Mouse (Mus musculus) lung, adult 18-20 months (tissue): ENCODE data around the gene Klk12.
A peak's percentile ranks its signal among the peaks of the same experiment; 100 is the strongest.

Source experiments
- DNase-seq, 2 experiments: peaks; one replicate each; pipeline ENCODE4 v3.0.0; 2022; ENCODE audit warnings: mixed read lengths in 2 of 2

Gene Klk12

GRCm38 (mm10) chr7:43797333-43797769 lies 28.7 kb downstream of the Klk12 start, which contains the start of gene Klk8:
Klk8 (plus strand) TSS chr7:43797577.
- peak; percentile 33 to 41 for DNase-seq

- DNase-seq, result peak; percentile 17 to 27
Measured at GRCm38 (mm10) chr7:43797844-43798462, 29.3 kb downstream of the Klk12 start.

GRCm38 (mm10) chr7:43799876-43800275 lies 31.2 kb downstream of the Klk12 start:
- no peak for DNase-seq

- no peak for DNase-seq
Measured at GRCm38 (mm10) chr7:43810994-43811393, 42.3 kb downstream of the Klk12 start, which contains the start of gene Klk7. Klk7 (plus strand) TSS chr7:43811294.

- DNase-seq, result no peak
Measured at GRCm38 (mm10) chr7:43815211-43815610, 46.5 kb downstream of the Klk12 start.

GRCm38 (mm10) chr7:43816746-43817145 lies 48.0 kb downstream of the Klk12 start:
- DNase-seq, result no peak

- DNase-seq, result no peak
Measured at GRCm38 (mm10) chr7:43821581-43821980, 52.9 kb downstream of the Klk12 start.
